Mouse (Mus musculus) CH12.LX (cell line): ENCODE data around the gene Mta2.
A peak's percentile ranks its signal among the peaks of the same experiment; 100 is the strongest.

ENCODE experiments used
- CHD2 ChIP-seq: IDR thresholded peaks from 2 replicates; pipeline ENCODE4 v1.6.1; 2011; ENCODE audit warnings: low read length, improper control_type of control experiment
- CTCF ChIP-seq, 2 experiments: IDR thresholded peaks in 1 of 2; conservative IDR thresholded peaks in 1 of 2; 2 replicates each; pipeline ENCODE4 v1.5.1; 2011 to 2012; ENCODE audit warnings: low read depth in 2 of 2, low read length in 2 of 2, improper control_type of control experiment in 1 of 2, inconsistent platforms in 1 of 2, mild to moderate bottlenecking in 1 of 2, moderate library complexity in 1 of 2
- ETS1 ChIP-seq: conservative IDR thresholded peaks from 2 replicates; pipeline ENCODE4 v1.6.1; 2012; ENCODE audit warnings: low read depth, mild to moderate bottlenecking, inconsistent platforms, low read length, improper control_type of control experiment, moderate library complexity
- POLR2AphosphoS2 ChIP-seq: IDR thresholded peaks from 2 replicates; pipeline ENCODE4 v1.6.1; 2011; ENCODE audit warnings: low read depth, low read length, improper control_type of control experiment
- RAD21 ChIP-seq: IDR thresholded peaks from 2 replicates; pipeline ENCODE4 v1.6.1; 2011; ENCODE audit warnings: low read depth, mild to moderate bottlenecking, low read length, improper control_type of control experiment, moderate library complexity

DNA sequence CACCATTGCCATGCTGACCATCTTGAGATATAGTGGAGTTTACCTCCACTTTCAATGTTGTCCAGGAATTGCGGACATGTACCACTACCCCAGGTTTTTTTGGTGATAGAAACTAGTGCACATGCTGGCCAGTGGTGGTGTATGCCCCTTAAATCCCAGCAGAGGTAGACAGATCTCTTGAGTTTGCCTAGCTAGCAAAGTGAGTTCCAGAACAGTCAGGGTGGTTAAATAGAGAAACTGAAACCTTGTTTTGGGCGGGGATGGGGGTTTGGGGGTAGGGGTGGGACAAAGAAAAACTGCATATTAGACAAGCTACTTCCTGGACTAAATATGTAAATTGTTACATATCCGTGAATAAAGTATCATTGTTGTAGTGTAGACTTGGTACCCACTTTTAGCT, 22.7 kb upstream of the Mta2 start:
- peak; percentile 45; the same call in 1 of the 2 replicates for TF ChIP-seq ETS1
- no peak for TF ChIP-seq POLR2AphosphoS2
- no peak for TF ChIP-seq CHD2
- TF ChIP-seq CTCF (conservative IDR thresholded peaks at IDR 0.05 in 1 of 2, IDR thresholded peaks at IDR 0.05 in 1 of 2; ENCODE audit: low read depth in 2 of 2, low read length in 2 of 2), result 0 out of 4 replicates have a peak, but pooled peaks of 1 of the 2 experiments have one; percentile 24
- peak; percentile 11 for TF ChIP-seq RAD21
